Mouse (Mus musculus): ENCODE results near the gene Platr17. TPM values are rescaled to one million over a fixed set of nuclear protein-coding genes. Genes with fewer than 3 reads are reported as not detected.
A peak's percentile ranks its signal among the peaks of the same experiment; 100 is the strongest.

Gene Platr17
- total RNA-seq, 1 experiment from 2014 or later = 3.3 TPM

GRCm38 (mm10) chr17:33916294-33916693 is 11.4 kb downstream of the Platr17 start:
- no peak for ATAC-seq (replicated peaks in 1 of 2; ENCODE audit: insufficient read depth in 1 of 2, low FRiP score in 2 of 2, low TSS enrichment in 1 of 2, low read depth in 1 of 2, poor library complexity in 2 of 2, severe bottlenecking in 2 of 2)

- ATAC-seq (replicated peaks in 1 of 2; ENCODE audit: insufficient read depth in 1 of 2, low FRiP score in 2 of 2, low TSS enrichment in 1 of 2, low read depth in 1 of 2, poor library complexity in 2 of 2, severe bottlenecking in 2 of 2) = no peak
These were observed 12.1 kb downstream of the Platr17 start for GRCm38 (mm10) chr17:33916847-33917655.

- ATAC-seq (replicated peaks in 1 of 2; ENCODE audit: insufficient read depth in 1 of 2, low FRiP score in 2 of 2, low TSS enrichment in 1 of 2, low read depth in 1 of 2, poor library complexity in 2 of 2, severe bottlenecking in 2 of 2) = no peak
These were observed 12.8 kb downstream of the Platr17 start for GRCm38 (mm10) chr17:33917656-33918292.

- ATAC-seq (replicated peaks in 1 of 2; ENCODE audit: insufficient read depth in 1 of 2, low FRiP score in 2 of 2, low TSS enrichment in 1 of 2, low read depth in 1 of 2, poor library complexity in 2 of 2, severe bottlenecking in 2 of 2) = no peak
These were observed 13.6 kb downstream of the Platr17 start for GRCm38 (mm10) chr17:33918293-33919203.

GRCm38 (mm10) chr17:33919351-33920281 is 14.7 kb downstream of the Platr17 start:
- peak; percentile 61 to 70 for ATAC-seq (replicated peaks in 1 of 2; ENCODE audit: insufficient read depth in 1 of 2, low FRiP score in 2 of 2, low TSS enrichment in 1 of 2, low read depth in 1 of 2, poor library complexity in 2 of 2, severe bottlenecking in 2 of 2)

- ATAC-seq (replicated peaks in 1 of 2; ENCODE audit: insufficient read depth in 1 of 2, low FRiP score in 2 of 2, low TSS enrichment in 1 of 2, low read depth in 1 of 2, poor library complexity in 2 of 2, severe bottlenecking in 2 of 2) = peak; percentile 30 to 48; a peak in 1 of 4 replicates
These were observed 15.6 kb downstream of the Platr17 start for GRCm38 (mm10) chr17:33920282-33921097.

- no peak for ATAC-seq (replicated peaks in 1 of 2; ENCODE audit: insufficient read depth in 1 of 2, low FRiP score in 2 of 2, low TSS enrichment in 1 of 2, low read depth in 1 of 2, poor library complexity in 2 of 2, severe bottlenecking in 2 of 2)
These were observed 16.4 kb downstream of the Platr17 start for GRCm38 (mm10) chr17:33921361-33921760.

- no peak for ATAC-seq (replicated peaks in 1 of 2; ENCODE audit: insufficient read depth in 1 of 2, low FRiP score in 2 of 2, low TSS enrichment in 1 of 2, low read depth in 1 of 2, poor library complexity in 2 of 2, severe bottlenecking in 2 of 2)
These were observed 19.8 kb downstream of the Platr17 start for GRCm38 (mm10) chr17:33924577-33925283.

GRCm38 (mm10) chr17:33925406-33926116 is 20.6 kb downstream of the Platr17 start:
- ATAC-seq (replicated peaks in 1 of 2; ENCODE audit: insufficient read depth in 1 of 2, low FRiP score in 2 of 2, low TSS enrichment in 1 of 2, low read depth in 1 of 2, poor library complexity in 2 of 2, severe bottlenecking in 2 of 2) = no peak

- ATAC-seq (replicated peaks in 1 of 2; ENCODE audit: insufficient read depth in 1 of 2, low FRiP score in 2 of 2, low TSS enrichment in 1 of 2, low read depth in 1 of 2, poor library complexity in 2 of 2, severe bottlenecking in 2 of 2) = no peak
These were observed 21.4 kb downstream of the Platr17 start for GRCm38 (mm10) chr17:33926207-33926932.

- ATAC-seq (replicated peaks in 1 of 2; ENCODE audit: insufficient read depth in 1 of 2, low FRiP score in 2 of 2, low TSS enrichment in 1 of 2, low read depth in 1 of 2, poor library complexity in 2 of 2, severe bottlenecking in 2 of 2) = no peak
These were observed 23.5 kb downstream of the Platr17 start for GRCm38 (mm10) chr17:33928251-33928947.

- peak; percentile 65 to 77 for ATAC-seq (replicated peaks in 1 of 2; ENCODE audit: insufficient read depth in 1 of 2, low FRiP score in 2 of 2, low TSS enrichment in 1 of 2, low read depth in 1 of 2, poor library complexity in 2 of 2, severe bottlenecking in 2 of 2)
These were observed 24.7 kb downstream of the Platr17 start, which contains the start of gene Rgl2 for GRCm38 (mm10) chr17:33929371-33930279. Rgl2 (plus strand) TSS chr17:33929543.

All from hematopoietic stem cell, adult 5-6 weeks (primary cell).